Mouse (Mus musculus) urinary bladder, postnatal 14 days (tissue): Measurements from ENCODE around the gene Tmem131l.
"Not testable (repeated sequence)": the region's sequence is repeated elsewhere in the genome, so short reads cannot be mapped to it uniquely, and the experiment has no call there.

ENCODE experiments used
- DNase-seq: peaks from one replicate; pipeline ENCODE4 v3.0.0; 2021; ENCODE audit warnings: low spot score

Tmem131l gene

GRCm38 (mm10) chr3:83915102-83915501, 124.9 kb downstream of the Tmem131l start:
- peak; percentile 42 for DNase-seq

- no peak for DNase-seq
These were observed 129.3 kb downstream of the Tmem131l start for GRCm38 (mm10) chr3:83910707-83911106.

DNA sequence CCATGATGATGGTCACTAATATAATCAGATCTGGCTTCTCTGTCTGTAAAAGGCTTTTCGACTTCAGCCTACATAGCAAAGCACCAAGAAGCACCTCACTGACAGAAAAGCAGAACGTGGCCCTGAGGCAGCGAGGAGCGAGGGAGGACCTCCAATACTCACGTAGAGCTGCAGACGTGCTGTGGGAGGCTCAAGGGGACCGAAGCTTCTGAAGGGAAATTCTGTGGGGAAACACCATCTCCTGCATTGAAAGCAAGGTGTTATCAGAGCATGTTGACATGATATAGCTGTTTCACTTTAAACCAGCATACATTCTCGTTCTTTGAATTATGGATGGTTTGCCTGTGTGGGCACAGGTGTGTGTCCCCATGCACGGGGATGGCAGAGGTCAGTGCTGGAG, 133.8 kb downstream of the Tmem131l start:
- no peak for DNase-seq

DNA sequence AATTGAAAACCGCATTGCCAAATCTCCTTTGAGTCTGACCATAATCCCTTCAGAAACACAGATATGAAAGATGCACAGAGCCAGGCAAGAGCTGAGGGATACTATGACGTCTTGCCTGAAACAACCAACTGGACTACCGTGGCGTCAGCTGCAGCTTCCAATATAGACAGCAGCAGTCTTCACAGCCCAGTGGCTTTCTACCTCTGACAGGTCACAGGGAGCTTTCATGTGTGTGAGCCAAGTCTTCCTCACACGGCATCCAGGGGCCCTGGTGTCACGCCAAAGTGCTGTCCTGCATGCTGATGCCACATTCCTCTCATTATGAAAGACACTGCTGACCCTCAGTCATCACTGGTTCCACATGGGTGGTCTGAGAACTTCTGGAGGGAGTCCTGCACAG, 134.8 kb downstream of the Tmem131l start:
- no peak for DNase-seq

DNA sequence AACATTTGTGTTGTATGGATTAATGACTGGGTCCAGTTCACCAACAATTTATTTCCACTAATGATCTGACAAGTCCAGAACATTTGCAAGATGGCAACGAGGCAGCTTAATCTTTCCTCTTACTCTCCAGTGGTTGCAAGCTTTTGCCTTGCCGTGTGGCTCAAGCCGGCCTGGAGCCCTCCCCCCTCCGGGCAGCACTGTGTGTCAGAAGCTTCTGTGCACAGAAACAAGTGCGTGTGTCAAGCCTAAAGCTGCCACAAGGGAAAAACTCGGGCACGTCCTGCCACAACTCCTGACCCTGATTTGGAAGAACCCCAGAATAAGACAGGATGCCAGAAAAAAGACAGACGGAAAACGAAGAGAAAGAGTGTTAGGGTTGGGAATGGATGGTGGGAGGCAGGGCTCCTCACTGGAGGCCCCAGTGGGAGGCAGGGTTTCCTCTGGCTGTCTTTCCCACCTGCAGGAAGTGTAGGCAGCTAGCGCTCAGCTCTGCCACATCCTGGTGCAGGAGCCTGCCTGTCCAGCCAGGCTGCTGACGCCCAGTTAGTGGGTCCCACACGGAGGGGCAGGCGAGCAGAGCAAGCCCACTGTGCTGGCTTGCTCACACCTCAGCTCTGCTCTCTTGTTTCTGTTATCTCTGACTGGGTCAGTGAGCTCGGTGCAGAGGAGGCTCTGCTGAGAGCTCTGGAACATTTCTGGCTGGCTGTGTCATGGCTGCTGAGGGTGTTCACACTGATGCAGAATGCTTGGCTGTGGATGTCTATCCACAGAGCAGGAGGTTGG, 135.6 kb downstream of the Tmem131l start:
- DNase-seq, result no peak

- no peak for DNase-seq
These were observed 137.0 kb downstream of the Tmem131l start for GRCm38 (mm10) chr3:83902943-83903342.

GRCm38 (mm10) chr3:83902459-83902858, 137.5 kb downstream of the Tmem131l start:
- DNase-seq, result no peak

- DNase-seq, result no peak
These were observed 139.1 kb downstream of the Tmem131l start for GRCm38 (mm10) chr3:83900756-83901373.

GRCm38 (mm10) chr3:83899556-83899955, 140.4 kb downstream of the Tmem131l start:
- peak; percentile 64 for DNase-seq

DNA sequence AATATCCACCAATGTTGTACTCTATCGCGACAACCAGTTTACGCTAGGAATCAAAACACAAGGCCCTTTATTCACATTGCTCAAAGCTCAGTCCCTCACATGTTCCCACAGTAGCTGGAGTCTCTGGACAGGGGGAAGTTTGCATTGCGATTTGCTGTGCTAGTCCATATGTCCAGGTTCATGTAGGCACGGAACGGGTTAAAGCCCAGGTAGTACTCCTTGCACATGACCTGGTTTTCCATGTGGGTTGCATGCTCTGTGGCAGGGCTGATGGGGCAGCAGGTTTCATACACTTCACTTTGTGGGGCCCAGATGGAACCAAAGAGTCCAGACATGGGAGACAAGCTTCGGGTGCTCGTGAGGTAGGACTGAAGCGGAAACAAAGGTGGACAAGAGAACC, 141.7 kb downstream of the Tmem131l start:
- DNase-seq, result no peak

- no peak for DNase-seq
These were observed 144.2 kb downstream of the Tmem131l start for GRCm38 (mm10) chr3:83895811-83896210.

DNA sequence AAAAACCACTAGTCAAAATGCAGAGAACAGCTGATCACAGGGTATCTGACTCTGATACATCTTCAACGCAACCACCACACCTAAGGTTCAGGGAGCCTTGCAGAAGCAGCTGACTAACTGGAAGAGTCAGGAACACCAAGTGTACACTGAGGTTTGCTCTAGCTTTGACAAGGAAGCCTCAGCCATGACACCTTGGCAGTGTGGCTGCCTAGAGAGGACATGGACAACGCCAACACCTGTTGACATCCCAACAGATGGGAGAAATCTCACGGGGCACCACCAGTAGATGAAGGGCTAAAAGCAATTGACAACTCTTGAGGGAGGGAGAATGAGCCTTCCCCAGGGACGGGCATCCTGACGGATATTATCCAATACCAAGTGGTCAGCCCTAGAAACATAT, 144.9 kb downstream of the Tmem131l start:
- no peak for DNase-seq

DNA sequence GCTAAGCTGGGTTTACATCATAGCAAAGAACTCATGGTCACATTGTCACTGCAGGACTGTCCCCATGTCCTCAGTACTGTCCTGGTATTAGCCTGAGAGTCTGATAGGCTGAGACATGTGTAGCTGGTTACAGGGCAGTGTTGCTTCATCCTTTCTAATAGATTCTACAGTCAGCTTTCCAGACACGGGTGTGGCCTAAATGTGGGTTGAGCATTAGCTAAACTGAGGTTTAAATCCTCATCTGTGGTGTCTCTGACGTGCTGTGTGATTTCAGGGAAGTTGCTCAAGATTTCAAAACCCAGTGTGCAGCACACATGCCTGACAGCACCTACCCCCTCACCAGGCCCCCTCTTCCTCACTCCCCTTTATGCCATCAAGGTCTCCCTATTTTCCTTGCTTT, 154.8 kb downstream of the Tmem131l start:
- DNase-seq, result no peak

- DNase-seq, result not testable (repeated sequence)
These were observed 160.5 kb downstream of the Tmem131l start for GRCm38 (mm10) chr3:83879261-83880050.

DNA sequence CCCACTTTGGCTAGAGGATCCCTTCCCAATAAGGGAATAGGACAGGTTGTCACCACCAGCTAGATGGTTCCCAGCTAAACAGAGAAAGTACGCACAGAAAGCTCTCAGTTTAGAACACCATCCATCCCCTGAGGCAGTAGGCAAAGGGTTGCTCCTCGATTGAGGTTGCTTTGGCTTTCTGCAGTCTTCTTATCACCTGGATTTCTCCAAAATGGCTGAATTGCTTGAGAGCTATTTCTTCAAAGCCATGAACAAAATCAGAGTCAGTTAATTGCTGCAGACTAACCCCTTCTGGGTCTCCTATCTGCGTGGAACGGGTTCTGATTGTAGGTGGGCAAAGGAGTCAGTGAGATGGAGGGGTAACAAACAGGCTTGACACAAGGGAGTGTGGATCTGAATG, 161.2 kb downstream of the Tmem131l start:
- no peak for DNase-seq

DNA sequence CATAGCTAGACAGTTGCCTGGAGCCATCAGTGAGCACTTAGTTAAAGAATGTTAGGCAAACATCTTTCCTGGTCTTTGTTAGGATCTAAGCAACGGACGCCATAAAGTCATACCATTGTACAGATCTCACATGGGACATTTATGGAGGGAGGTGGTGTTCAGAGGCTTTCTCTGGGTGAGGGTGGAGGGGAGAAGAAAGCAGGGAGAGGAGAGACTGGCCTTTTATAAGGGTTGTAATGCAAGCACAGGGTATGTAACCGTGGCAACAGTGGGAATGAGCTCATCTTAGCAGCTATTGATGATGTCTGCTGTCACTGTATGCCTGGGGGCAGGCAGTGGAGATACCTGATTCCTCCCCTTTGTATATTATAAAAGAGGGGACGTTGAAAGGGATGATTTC, 163.7 kb downstream of the Tmem131l start:
- DNase-seq, result no peak

DNA sequence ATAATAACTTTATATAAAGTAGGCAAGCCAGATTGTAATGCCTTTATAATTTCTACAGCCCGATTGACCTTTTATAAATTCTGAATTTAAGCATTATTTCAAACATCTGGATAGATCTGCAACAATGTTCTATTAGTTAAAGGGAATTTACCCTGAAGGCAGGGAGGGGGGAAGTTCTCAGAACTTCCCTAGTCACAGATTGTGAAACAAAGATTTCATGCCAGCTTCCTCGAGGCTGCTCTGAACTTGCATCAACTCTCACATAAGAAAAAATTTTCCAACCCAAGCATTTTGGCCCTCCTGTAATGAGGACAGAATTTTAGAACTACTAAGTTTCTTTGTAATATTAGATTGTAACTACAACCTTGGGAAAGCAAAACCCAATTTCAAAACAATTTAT, 164.9 kb downstream of the Tmem131l start:
- DNase-seq, result not testable (repeated sequence)

- not testable (repeated sequence) for DNase-seq
These were observed 167.1 kb downstream of the Tmem131l start for GRCm38 (mm10) chr3:83872853-83873252.

GRCm38 (mm10) chr3:83871962-83872361, 168.0 kb downstream of the Tmem131l start:
- not testable (repeated sequence) for DNase-seq

GRCm38 (mm10) chr3:83871559-83871958, 168.4 kb downstream of the Tmem131l start:
- DNase-seq, result not testable (repeated sequence)

- DNase-seq, result no peak
These were observed 170.2 kb downstream of the Tmem131l start for GRCm38 (mm10) chr3:83869776-83870175.

- DNase-seq, result not testable (repeated sequence)
These were observed 172.9 kb downstream of the Tmem131l start for GRCm38 (mm10) chr3:83867026-83867425.

DNA sequence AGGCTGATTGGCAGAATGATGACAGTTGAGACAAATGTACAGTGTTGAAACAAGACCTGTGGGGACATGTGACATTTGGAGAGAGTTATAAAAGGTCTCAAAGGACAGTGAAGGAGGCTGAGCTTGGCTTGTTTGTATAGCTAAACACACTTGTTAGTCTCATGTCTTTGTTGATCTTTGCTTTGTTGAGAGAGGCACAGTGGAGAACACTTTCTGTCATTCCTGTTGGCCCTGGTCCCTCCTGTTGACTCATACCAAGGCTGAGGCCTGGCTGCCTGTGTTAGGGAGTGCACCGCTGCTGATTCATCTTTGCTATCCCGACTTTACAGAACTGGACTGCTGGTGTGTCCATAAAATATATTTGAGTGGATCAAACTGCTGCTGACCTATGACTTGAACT, 174.8 kb downstream of the Tmem131l start:
- DNase-seq, result peak; percentile 81
